Mouse (Mus musculus) heart, embryonic 11.5 days (tissue): ENCODE data around the gene Bst1. TPM values are rescaled to one million over a fixed set of nuclear protein-coding genes. Genes with fewer than 3 reads are reported as not detected.

Source experiments
- ATAC-seq: fragments of 200-750 bp; cut with Nextera tagmentation; replicated peaks from 2 replicates; pipeline ENCODE4 v1.8.0; 2017; ENCODE audit warnings: moderate library complexity; ENCODE audit not compliant: insufficient number of reproducible peaks, low FRiP score, low TSS enrichment
- H3K27ac ChIP-seq: fragments of 300-500 bp; sonication (generic); 2 replicates; pipeline ENCODE4 v1.5.1; 2014; ENCODE audit warnings: mild to moderate bottlenecking, low read depth, low read length
- H3K27me3 ChIP-seq: fragments of 300-500 bp; sonication (generic); 2 replicates; pipeline ENCODE4 v1.6.1; 2014; ENCODE audit warnings: mild to moderate bottlenecking, low read length, mixed read lengths; ENCODE audit not compliant: control insufficient read depth, insufficient read depth
- H3K36me3 ChIP-seq: fragments of 300-500 bp; sonication (generic); 2 replicates; pipeline ENCODE4 v1.6.1; 2014; ENCODE audit warnings: mild to moderate bottlenecking, low read length, moderate library complexity, mixed read lengths; ENCODE audit not compliant: control insufficient read depth, insufficient read depth
- H3K4me1 ChIP-seq: fragments of 300-500 bp; sonication (generic); 2 replicates; pipeline ENCODE4 v1.6.1; 2014; ENCODE audit warnings: low read length; ENCODE audit not compliant: control insufficient read depth, insufficient read depth
- H3K4me2 ChIP-seq: fragments of 300-500 bp; sonication (generic); 2 replicates; pipeline ENCODE4 v1.6.1; 2014; ENCODE audit warnings: mild to moderate bottlenecking, moderate library complexity
- H3K4me3 ChIP-seq: fragments of 300-500 bp; sonication (generic); 2 replicates; pipeline ENCODE4 v1.5.1; 2014; ENCODE audit warnings: low read depth, low read length
- H3K9ac ChIP-seq: fragments of 300-500 bp; sonication (generic); 2 replicates; pipeline ENCODE4 v1.6.1; 2014; ENCODE audit warnings: mild to moderate bottlenecking, low read depth, low read length, moderate library complexity
- H3K9me3 ChIP-seq: fragments of 300-500 bp; sonication (generic); replicated peaks from 2 replicates; pipeline ENCODE4 v1.6.1; 2016; ENCODE audit warnings: low read length; ENCODE audit not compliant: control insufficient read depth
- WGBS: fragments of 180-500 bp; shearing (Covaris S2); extraction: QIAGEN DNeasy Blood & Tissue Kit; methylation state at CpG from one replicate; pipeline ENCODE4 v1.1.7; 2014; ENCODE audit not compliant: insufficient replicate concordance; 5-methylcytosine and 5-hydroxymethylcytosine counted together
- polyA plus RNA-seq: library from polyadenylated mRNA; unstranded; fragments of >200 nt; fragmentation: Nextera tagmentation; extraction: Ambion mirVana; gene quantifications from 2 replicates; pipeline ENCODE4 v1.2.1, GENCODE M21; 2014

The Bst1 gene
- polyA plus RNA-seq, 1 experiment from 2014 or later, result 0.23 TPM

- Histone ChIP-seq H3K27me3 (no peaks in the 10 kb centered on the region), H3K36me3 (no peaks in the 10 kb centered on the region), H3K27ac (no peak overlapping the region), H3K4me3 (no peak overlapping the region), H3K9ac (no peak overlapping the region), H3K4me2 (no peak overlapping the region), H3K9me3 (no peaks in the 10 kb centered on the region), H3K4me1 (peaks cover 4% of the 10 kb centered on the region; the same call in 1 of the 2 replicates)
- ATAC-seq, result no peak
- 53% methylated on average over 2 of the region's 2 CpGs for WGBS
Observed at GRCm38 (mm10) chr5:43855769-43856168, 37.1 kb downstream of the Bst1 start.

GRCm38 (mm10) chr5:43859663-43860062 lies 41.0 kb downstream of the Bst1 start:
- 41% methylated on average over 8 of the region's 8 CpGs for WGBS

DNA sequence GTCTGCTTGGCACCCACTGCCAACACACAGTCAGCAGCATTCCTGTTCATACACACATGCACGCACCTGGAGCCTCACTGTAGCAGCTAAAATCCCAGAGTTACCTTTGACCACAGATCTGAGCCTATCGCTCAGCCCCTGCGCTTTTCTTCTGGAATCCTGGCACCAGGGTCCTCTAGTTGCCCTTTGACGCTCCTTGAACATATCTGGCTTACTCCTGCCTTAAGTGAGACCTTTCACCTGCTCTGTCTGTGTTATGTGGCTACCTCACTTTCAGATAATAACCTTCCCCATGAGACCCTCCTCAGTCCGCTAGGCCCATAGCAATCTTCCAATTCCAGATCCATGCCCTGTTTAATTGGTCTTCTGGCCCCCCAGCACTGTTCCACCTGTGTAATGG lies 41.4 kb downstream of the Bst1 start:
- Histone ChIP-seq H3K9ac (no peak overlapping the region), H3K4me3 (no peak overlapping the region), H3K4me1 (peaks cover 4% of the 10 kb centered on the region; the same call in 1 of the 2 replicates), H3K9me3 (no peaks in the 10 kb centered on the region), H3K4me2 (peak overlapping the region; percentile 34; the same call in 1 of the 2 replicates), H3K27me3 (no peaks in the 10 kb centered on the region), H3K27ac (no peak overlapping the region), H3K36me3 (no peaks in the 10 kb centered on the region)
- WGBS, result 82% methylated on average over 5 of the region's 5 CpGs
- no peak for ATAC-seq

More at GRCm38 (mm10) chr5:43859663-43860062, 41.0 kb downstream of the Bst1 start:
- Histone ChIP-seq H3K9ac (no peak overlapping the region), H3K27me3 (no peaks in the 10 kb centered on the region), H3K9me3 (no peaks in the 10 kb centered on the region), H3K4me2 (peak overlapping the region; percentile 34), H3K4me3 (no peak overlapping the region), H3K4me1 (peaks cover 4% of the 10 kb centered on the region; the same call in 1 of the 2 replicates), H3K36me3 (no peaks in the 10 kb centered on the region), H3K27ac (no peak overlapping the region)
- no peak for ATAC-seq

- Histone ChIP-seq H3K9me3 (no peaks in the 10 kb centered on the region), H3K27me3 (no peaks in the 10 kb centered on the region), H3K4me2 (no peak overlapping the region), H3K9ac (no peak overlapping the region), H3K4me3 (no peak overlapping the region), H3K27ac (no peak overlapping the region), H3K4me1 (peaks cover 4% of the 10 kb centered on the region; the same call in 1 of the 2 replicates), H3K36me3 (no peaks in the 10 kb centered on the region)
- no peak for ATAC-seq
- WGBS, result 59% methylated on average over 5 of the region's 5 CpGs
Observed at GRCm38 (mm10) chr5:43860670-43861431, 42.2 kb downstream of the Bst1 start.

- Histone ChIP-seq H3K27ac (no peak overlapping the region), H3K4me3 (no peak overlapping the region)
Observed at GRCm38 (mm10) chr5:43863642-43864041, 45.0 kb downstream of the Bst1 start.

GRCm38 (mm10) chr5:43865316-43865715 lies 46.6 kb downstream of the Bst1 start:
- Histone ChIP-seq H3K9me3 (no peaks in the 10 kb centered on the region), H3K4me2 (no peak overlapping the region), H3K9ac (no peak overlapping the region), H3K4me1 (peaks cover 2% of the 10 kb centered on the region; the same call in 1 of the 2 replicates), H3K4me3 (no peak overlapping the region), H3K27ac (no peak overlapping the region), H3K27me3 (no peaks in the 10 kb centered on the region; the same call in 1 of the 2 replicates), H3K36me3 (no peaks in the 10 kb centered on the region)
- WGBS, result 31% methylated on average over 2 of the region's 2 CpGs
- ATAC-seq, result no peak

More at GRCm38 (mm10) chr5:43863642-43864041, 45.0 kb downstream of the Bst1 start:
- no peak overlapping the region for H3K4me2 ChIP-seq
- H3K9me3 ChIP-seq, result no peaks in the 10 kb centered on the region
- H3K36me3 ChIP-seq, result no peaks in the 10 kb centered on the region
- no peak for ATAC-seq
- peaks cover 6% of the 10 kb centered on the region; the same call in 1 of the 2 replicates for H3K4me1 ChIP-seq
- no peak overlapping the region for H3K9ac ChIP-seq
- H3K27me3 ChIP-seq, result no peaks in the 10 kb centered on the region; the same call in 1 of the 2 replicates
- 51% methylated on average over 6 of the region's 6 CpGs for WGBS

DNA sequence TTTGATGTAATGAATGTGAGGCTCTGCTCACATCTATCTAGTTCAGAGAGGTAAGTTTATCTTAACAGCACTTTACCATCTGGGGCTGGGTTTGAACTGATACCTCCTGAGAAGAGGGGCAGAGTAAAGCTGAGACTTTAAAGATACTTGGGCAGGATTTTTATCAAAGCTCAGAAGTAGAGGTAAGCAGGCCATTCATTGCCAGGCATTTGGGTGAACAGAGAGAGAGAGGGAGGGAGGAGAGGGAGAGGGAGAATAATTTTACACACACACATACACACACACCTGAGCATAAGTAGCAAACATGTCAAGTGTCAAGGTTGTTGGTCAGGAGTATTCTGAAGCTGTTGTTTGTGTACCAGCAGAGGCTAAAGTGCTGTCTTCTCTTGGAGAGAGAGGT lies 49.6 kb downstream of the Bst1 start, which contains the start of gene Cd38:
TSS of gene Cd38 (plus strand) at position 301 of the 400 bp plus-strand sequence.
- Histone ChIP-seq H3K27me3 (no peaks in the 10 kb centered on the region; the same call in 1 of the 2 replicates), H3K36me3 (no peaks in the 10 kb centered on the region), H3K4me2 (peak within 1 kb of the TSS; percentile 90), H3K4me3 (peak within 1 kb of the TSS; percentile 58), H3K27ac (peak within 1 kb of the TSS; percentile 78), H3K9me3 (no peaks in the 10 kb centered on the region), H3K9ac (peak within 1 kb of the TSS; percentile 75), H3K4me1 (peaks cover 2% of the 10 kb centered on the region; the same call in 1 of the 2 replicates)
- peak; percentile 11; the same call in 1 of the 2 replicates for ATAC-seq

DNA sequence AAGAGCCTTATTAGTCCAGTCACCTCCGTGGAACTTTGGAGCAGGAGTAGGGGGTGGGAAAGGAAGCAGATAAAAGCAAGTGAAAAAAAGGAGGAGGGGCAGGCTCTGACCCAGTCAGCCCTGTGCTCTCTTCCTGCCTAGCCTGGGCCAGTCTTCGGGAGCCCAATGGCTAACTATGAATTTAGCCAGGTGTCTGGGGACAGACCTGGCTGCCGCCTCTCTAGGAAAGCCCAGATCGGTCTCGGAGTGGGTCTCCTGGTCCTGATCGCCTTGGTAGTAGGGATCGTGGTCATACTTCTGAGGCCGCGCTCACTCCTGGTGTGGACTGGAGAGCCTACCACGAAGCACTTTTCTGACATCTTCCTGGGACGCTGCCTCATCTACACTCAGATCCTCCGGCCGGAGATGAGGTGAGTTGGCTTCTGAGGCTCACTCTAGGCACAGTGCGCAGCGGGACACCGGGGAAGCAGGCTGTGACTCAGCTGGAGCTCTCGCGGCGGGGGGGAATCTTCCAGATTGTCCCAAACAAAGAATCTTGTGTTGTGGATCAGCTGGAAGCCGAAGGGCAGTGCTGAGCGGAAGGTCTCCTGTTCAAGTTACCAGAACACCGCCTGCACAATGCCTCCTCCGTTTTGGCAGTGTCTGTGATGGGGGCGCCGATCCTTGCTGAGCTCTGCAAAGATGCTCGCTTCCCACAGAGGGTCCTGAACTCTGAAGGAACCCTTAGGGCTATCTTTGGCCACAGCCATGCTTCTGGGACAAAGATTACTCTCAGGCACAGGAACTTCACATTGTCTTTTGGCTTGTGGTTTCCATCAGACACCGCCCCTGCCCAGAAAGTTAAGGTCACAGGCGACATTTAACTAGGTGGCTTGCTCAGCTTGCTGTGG lies 50.3 kb downstream of the Bst1 start:
- Histone ChIP-seq H3K36me3 (no peaks in the 10 kb centered on the region), H3K4me1 (peaks cover 2% of the 10 kb centered on the region; the same call in 1 of the 2 replicates), H3K4me3 (peak overlapping the region; percentile 58), H3K4me2 (peak overlapping the region; percentile 90), H3K9ac (peak overlapping the region; percentile 75), H3K27me3 (no peaks in the 10 kb centered on the region; the same call in 1 of the 2 replicates), H3K27ac (peak overlapping the region; percentile 78), H3K9me3 (no peaks in the 10 kb centered on the region)
- under 1% methylated on average over 28 of the region's 28 CpGs for WGBS
- peak; percentile 62 for ATAC-seq
